Mouse (Mus musculus) embryonic facial prominence, embryonic 13.5 days (tissue): ENCODE data around the gene Setd7. TPM values are rescaled to one million over a fixed set of nuclear protein-coding genes. Genes with fewer than 3 reads are reported as not detected.

Experiments used
- ATAC-seq: fragments of 200-750 bp; cut with Nextera tagmentation; 2 replicates; pipeline ENCODE4 v1.8.0; 2017; ENCODE audit warnings: low read depth; ENCODE audit not compliant: insufficient number of reproducible peaks, insufficient read depth, low FRiP score, low TSS enrichment
- H3K27ac ChIP-seq: fragments of 300-500 bp; sonication (generic); 2 replicates; pipeline ENCODE4 v1.5.1; 2015; ENCODE audit warnings: moderate library complexity, mild to moderate bottlenecking, inconsistent platforms
- H3K27me3 ChIP-seq: fragments of 300-500 bp; sonication (generic); 2 replicates; pipeline ENCODE4 v1.6.1; 2015; ENCODE audit warnings: mild to moderate bottlenecking, inconsistent platforms
- H3K36me3 ChIP-seq: fragments of 300-500 bp; sonication (generic); 2 replicates; pipeline ENCODE4 v1.6.1; 2015; ENCODE audit warnings: mild to moderate bottlenecking, inconsistent platforms
- H3K4me1 ChIP-seq: fragments of 300-500 bp; sonication (generic); 2 replicates; pipeline ENCODE4 v1.6.1; 2015; ENCODE audit warnings: inconsistent platforms
- H3K4me2 ChIP-seq: fragments of 300-500 bp; sonication (generic); 2 replicates; pipeline ENCODE4 v1.6.1; 2015; ENCODE audit warnings: moderate library complexity, mild to moderate bottlenecking, inconsistent platforms
- H3K4me3 ChIP-seq: fragments of 300-500 bp; sonication (generic); 2 replicates; pipeline ENCODE4 v1.5.1; 2015; ENCODE audit warnings: mild to moderate bottlenecking, inconsistent platforms
- H3K9ac ChIP-seq: fragments of 300-500 bp; sonication (generic); 2 replicates; pipeline ENCODE4 v1.6.1; 2015; ENCODE audit warnings: mild to moderate bottlenecking, inconsistent platforms
- H3K9me3 ChIP-seq: fragments of 300-500 bp; sonication (generic); 2 replicates; pipeline ENCODE4 v1.6.1; 2016; ENCODE audit warnings: inconsistent platforms
- WGBS: fragments of 180-500 bp; shearing (Covaris S2); methylation state at CpG from one replicate; pipeline ENCODE4 v1.1.7; 2015; ENCODE audit warnings: mixed read lengths; 5-methylcytosine and 5-hydroxymethylcytosine counted together
- polyA plus RNA-seq: library from polyadenylated mRNA; unstranded; fragments of >200 nt; fragmentation: Nextera tagmentation; extraction: Ambion mirVana; gene quantifications from 2 replicates; pipeline ENCODE4 v1.2.1, GENCODE M21; 2015

Setd7 gene
- polyA plus RNA-seq, 1 experiment from 2014 or later: 3.7 TPM

DNA sequence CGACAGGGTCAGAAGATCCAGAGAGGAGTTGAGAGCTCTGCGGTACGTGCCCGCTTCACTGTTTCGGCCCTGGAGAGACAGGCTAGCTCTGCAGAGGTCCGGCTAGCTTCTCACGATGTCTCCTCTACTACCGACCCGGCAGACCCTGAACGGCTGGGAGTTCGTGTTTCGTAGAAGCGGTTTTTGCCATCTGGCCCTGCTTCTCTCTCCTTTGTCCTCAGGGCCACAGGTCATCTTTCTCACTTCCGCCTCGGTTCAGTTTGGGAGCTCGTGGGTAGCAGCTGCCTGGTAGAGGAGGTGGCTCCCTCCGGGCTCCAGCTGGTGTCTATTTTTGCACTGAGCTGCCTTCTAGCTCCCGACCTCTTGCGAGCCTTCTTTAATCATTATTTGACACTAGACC lies 55.2 kb downstream of the Setd7 start:
- 44% methylated on average over 19 of the region's 19 CpGs for WGBS

DNA sequence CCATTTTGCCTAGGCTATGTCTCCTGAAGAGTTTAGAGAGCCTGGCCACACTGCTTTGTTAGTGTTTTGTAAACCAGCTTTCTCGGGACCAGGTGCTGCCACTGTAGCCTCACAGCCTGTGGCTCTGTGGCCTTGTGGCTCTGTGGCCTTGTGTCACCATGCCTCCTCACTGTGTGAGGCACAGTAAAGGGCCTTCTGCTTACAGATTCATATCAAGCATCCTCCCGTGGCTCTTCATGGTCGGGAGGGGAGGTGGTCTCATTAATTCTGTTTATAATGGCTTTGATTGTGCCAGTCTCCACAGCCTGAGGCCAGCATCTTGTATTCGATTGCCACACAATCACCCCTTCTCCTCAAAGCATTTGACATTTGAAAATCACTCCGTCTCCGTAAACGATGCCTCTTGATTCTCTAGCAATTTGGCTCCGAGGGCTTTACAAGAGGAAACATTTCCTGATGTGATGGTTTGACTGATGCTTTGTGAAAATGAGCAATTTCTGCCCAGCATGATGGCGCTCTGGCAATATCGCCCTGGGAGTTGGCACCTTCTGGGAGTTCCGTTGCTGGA lies 56.2 kb downstream of the Setd7 start:
- H3K9me3 ChIP-seq: no peaks in the 10 kb centered on the region
- H3K27ac ChIP-seq: no peak overlapping the region
- no peak overlapping the region for H3K4me3 ChIP-seq
- no peaks in the 10 kb centered on the region for H3K27me3 ChIP-seq
- no peak overlapping the region for H3K4me2 ChIP-seq
- no peak overlapping the region for H3K9ac ChIP-seq
- WGBS: 52% methylated on average over 11 of the region's 11 CpGs
- ATAC-seq: no peak
- no peaks in the 10 kb centered on the region for H3K36me3 ChIP-seq
- peaks cover 8% of the 10 kb centered on the region; the same call in 1 of the 2 replicates for H3K4me1 ChIP-seq

More for the DNA sequence above, 55.2 kb downstream of the Setd7 start:
- no peak for ATAC-seq
- Histone ChIP-seq H3K9me3 (no peaks in the 10 kb centered on the region), H3K36me3 (no peaks in the 10 kb centered on the region), H3K27me3 (no peaks in the 10 kb centered on the region), H3K9ac (no peak overlapping the region), H3K27ac (no peak overlapping the region), H3K4me1 (peaks cover 8% of the 10 kb centered on the region; the same call in 1 of the 2 replicates), H3K4me3 (no peak overlapping the region), H3K4me2 (0 out of 2 replicates have a peak overlapping the region, but pooled peaks have one; percentile 16)

DNA sequence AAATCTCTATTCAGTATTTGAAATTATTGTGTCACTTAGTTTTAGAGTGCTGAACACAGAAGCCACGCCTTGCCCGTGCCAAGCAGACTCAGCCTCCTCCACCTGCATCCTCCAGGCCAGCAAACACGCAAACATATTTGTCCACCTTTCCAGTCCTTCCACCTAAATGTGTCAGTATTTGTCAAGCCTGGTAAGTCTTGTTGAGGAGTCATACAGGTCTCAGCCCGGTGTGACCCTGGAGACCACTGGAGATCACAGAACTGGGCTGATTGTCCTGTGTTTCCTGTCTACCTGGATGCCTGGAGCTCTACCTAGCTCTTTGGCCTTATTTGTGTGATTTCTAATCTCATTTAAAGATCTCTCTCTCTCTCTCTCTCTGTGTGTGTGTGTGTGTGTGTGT lies 60.8 kb downstream of the Setd7 start:
- Histone ChIP-seq H3K27me3 (no peaks in the 10 kb centered on the region), H3K4me1 (0 out of 2 replicates have a peak, but pooled peaks cover 4% of the 10 kb centered on the region), H3K9me3 (no peaks in the 10 kb centered on the region), H3K9ac (no peak overlapping the region), H3K4me3 (no peak overlapping the region), H3K36me3 (peaks cover 8% of the 10 kb centered on the region; the same call in 1 of the 2 replicates), H3K27ac (no peak overlapping the region), H3K4me2 (no peak overlapping the region)
- WGBS: 90% methylated on average over 4 of the region's 4 CpGs
- ATAC-seq: no peak

- Histone ChIP-seq H3K36me3 (peaks cover 17% of the 10 kb centered on the region), H3K27me3 (no peaks in the 10 kb centered on the region), H3K4me2 (no peak overlapping the region), H3K4me3 (no peak overlapping the region), H3K9ac (no peak overlapping the region), H3K27ac (no peak overlapping the region), H3K4me1 (0 out of 2 replicates have a peak, but pooled peaks cover 4% of the 10 kb centered on the region), H3K9me3 (no peaks in the 10 kb centered on the region)
- 51% methylated on average over 5 of the region's 5 CpGs for WGBS
- no peak for ATAC-seq
These were observed 62.0 kb downstream of the Setd7 start for GRCm38 (mm10) chr3:51498659-51499058.

DNA sequence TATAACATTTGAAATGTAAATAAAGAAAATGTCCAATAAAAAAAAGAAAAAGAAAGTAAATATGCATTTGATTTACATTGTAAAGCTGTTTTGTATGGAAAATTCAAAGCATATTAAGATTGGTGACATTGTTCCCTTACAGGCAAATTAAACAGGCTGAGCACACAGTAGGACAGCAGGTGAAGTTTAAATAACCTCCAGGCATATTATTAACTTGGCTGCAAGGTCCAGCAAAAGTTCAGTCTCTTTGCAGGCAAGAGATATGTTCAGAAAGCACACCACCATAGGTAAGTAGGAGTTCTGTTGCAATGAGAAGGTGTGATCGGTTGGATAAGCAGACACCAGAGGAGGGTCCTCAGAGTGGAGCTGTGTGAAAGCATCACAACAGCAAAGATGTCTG lies 62.7 kb downstream of the Setd7 start:
- Histone ChIP-seq H3K36me3 (peaks cover 24% of the 10 kb centered on the region), H3K9me3 (no peaks in the 10 kb centered on the region), H3K4me2 (no peak overlapping the region), H3K9ac (no peak overlapping the region), H3K27me3 (no peaks in the 10 kb centered on the region), H3K4me3 (no peak overlapping the region), H3K27ac (no peak overlapping the region), H3K4me1 (0 out of 2 replicates have a peak, but pooled peaks cover 4% of the 10 kb centered on the region)
- WGBS: 97% methylated on average over 1 of the region's 1 CpGs
- ATAC-seq: no peak

DNA sequence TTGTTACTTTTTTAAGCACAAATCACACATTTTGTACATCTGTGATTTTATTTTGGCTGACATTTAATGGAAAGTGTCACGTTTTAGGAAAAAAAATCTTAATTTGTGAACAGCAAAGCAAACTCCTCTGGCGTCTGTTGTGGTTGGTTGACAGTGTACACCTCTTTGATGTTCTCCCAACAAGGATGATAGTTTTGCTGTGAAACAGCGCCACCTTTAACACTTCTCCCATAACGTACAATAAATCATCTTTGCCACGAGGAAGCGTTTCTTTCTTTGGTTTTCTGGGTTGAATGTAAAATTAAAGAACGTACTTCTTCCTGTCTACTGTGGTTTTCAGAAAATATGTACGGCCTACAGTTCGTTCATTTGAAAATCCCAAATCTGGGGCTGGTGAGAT lies 65.0 kb downstream of the Setd7 start:
- no peak for ATAC-seq
- WGBS: 94% methylated on average over 9 of the region's 9 CpGs
- Histone ChIP-seq H3K27me3 (no peaks in the 10 kb centered on the region), H3K9me3 (no peaks in the 10 kb centered on the region), H3K27ac (no peak overlapping the region), H3K36me3 (peaks cover 27% of the 10 kb centered on the region), H3K9ac (no peak overlapping the region), H3K4me2 (no peak overlapping the region), H3K4me1 (no peaks in the 10 kb centered on the region), H3K4me3 (no peak overlapping the region)

DNA sequence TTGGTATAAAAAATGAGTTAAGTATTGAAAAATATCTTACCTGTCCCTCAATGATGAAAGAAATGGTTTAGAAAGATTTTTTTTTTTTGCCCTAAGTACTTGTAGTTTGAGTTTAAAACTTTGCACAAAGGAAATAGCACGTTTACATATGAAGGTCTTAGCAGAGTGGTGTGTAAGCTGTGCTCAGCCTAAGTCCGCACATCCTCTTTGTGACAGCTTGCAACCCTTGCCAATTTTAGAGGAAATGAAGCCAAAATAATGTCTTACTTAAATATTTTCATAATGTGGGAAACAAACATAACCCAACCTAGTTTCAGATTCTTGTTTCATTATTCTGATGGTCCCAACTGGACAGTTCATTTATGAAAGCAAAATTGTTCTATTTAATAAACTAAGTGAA lies 66.2 kb downstream of the Setd7 start:
- no peaks in the 10 kb centered on the region for H3K4me1 ChIP-seq
- 87% methylated on average over 2 of the region's 2 CpGs for WGBS
- H3K36me3 ChIP-seq: peaks cover 27% of the 10 kb centered on the region
- no peaks in the 10 kb centered on the region for H3K27me3 ChIP-seq
- no peaks in the 10 kb centered on the region for H3K9me3 ChIP-seq
- H3K9ac ChIP-seq: no peak overlapping the region
- no peak for ATAC-seq
- H3K27ac ChIP-seq: no peak overlapping the region
- no peak overlapping the region for H3K4me2 ChIP-seq
- H3K4me3 ChIP-seq: no peak overlapping the region

DNA sequence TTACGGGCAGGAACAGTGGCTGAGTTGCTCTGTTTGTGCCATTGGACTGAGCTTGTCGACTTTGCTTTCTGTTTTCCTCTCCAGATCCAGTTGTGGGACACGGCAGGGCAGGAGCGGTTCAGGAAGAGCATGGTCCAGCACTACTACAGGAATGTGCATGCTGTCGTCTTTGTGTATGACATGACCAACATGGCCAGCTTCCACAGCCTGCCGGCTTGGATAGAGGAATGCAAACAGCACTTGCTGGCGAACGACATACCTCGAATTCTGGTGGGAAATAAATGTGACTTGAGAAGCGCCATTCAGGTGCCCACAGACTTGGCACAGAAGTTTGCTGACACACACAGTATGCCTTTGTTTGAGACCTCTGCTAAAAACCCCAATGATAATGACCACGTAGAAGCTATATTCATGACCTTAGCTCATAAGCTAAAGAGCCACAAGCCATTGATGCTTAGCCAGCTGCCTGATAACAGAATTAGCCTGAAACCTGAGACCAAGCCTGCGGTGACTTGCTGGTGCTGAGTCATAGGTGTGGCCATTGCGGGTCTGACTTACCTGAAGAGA lies 67.3 kb downstream of the Setd7 start:
- Histone ChIP-seq H3K4me2 (no peak overlapping the region), H3K4me3 (no peak overlapping the region), H3K27ac (no peak overlapping the region), H3K27me3 (no peaks in the 10 kb centered on the region), H3K9ac (no peak overlapping the region), H3K9me3 (no peaks in the 10 kb centered on the region), H3K4me1 (no peaks in the 10 kb centered on the region), H3K36me3 (peaks cover 27% of the 10 kb centered on the region)
- ATAC-seq: no peak
- 84% methylated on average over 13 of the region's 13 CpGs for WGBS

DNA sequence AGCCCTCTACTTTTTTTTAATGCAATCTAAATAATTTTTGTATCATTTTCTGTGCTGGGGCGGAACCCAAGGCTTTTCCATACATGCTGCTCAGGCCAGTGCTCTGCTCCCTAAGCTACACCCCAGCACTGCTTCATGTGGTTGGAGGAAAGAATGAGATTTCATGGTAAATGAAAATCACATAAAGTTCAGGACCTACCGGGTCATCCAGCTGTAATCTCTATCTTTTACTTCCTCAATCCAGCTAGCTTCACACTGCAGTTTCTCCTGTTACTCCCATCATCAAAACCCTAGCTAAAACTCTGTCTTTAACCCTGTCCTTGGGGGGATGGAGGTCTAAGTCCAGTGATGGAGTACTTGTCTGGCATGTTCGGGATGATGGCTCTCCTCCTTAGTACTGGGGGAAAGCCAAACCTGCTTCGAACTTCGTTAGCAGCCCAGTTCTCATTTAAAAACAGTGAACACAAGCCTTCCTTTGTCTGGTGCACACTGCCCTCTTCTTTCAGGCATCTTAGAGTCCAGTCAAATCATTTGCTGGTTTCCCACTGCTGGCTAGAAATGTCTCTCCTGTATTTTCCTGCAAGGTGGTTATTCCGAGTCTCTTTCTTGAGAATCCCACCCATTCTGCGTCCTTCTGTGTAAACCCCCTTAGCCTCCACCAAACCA lies 70.5 kb downstream of the Setd7 start:
- Histone ChIP-seq H3K27ac (no peak overlapping the region), H3K36me3 (peaks cover 30% of the 10 kb centered on the region), H3K4me2 (no peak overlapping the region), H3K9ac (no peak overlapping the region), H3K9me3 (no peaks in the 10 kb centered on the region), H3K4me3 (no peak overlapping the region), H3K27me3 (no peaks in the 10 kb centered on the region), H3K4me1 (peaks cover 12% of the 10 kb centered on the region)
- WGBS: 73% methylated on average over 7 of the region's 7 CpGs
- ATAC-seq: no peak

- no peaks in the 10 kb centered on the region for H3K9me3 ChIP-seq
- no peak overlapping the region for H3K4me3 ChIP-seq
- H3K4me1 ChIP-seq: peaks cover 22% of the 10 kb centered on the region
- no peak for ATAC-seq
- WGBS: 92% methylated on average over 4 of the region's 4 CpGs
- peaks cover 9% of the 10 kb centered on the region; the same call in 1 of the 2 replicates for H3K36me3 ChIP-seq
- H3K9ac ChIP-seq: no peak overlapping the region
- H3K4me2 ChIP-seq: no peak overlapping the region
- H3K27ac ChIP-seq: no peak overlapping the region
- no peaks in the 10 kb centered on the region for H3K27me3 ChIP-seq
These were observed 74.0 kb downstream of the Setd7 start for GRCm38 (mm10) chr3:51486491-51487195.

DNA sequence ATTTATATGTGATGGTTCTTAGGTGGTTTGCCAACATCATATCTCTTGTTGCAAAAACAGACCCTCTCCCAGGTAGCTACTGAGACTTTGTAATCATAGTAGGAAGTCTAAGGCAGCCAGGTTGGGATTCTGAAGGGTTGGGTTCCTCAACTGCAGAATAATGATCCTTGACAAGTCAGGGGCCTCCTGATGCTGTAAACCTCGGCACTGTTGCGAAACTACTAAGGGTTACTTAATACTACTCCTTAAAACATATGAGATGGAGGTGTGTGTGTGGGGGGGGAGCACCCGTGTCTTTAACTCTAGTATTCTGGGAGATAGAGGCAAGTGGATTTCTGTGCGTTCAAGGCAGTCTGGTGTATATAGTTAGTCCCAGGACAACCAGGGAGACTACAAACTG lies 75.3 kb downstream of the Setd7 start:
- no peak overlapping the region for H3K27ac ChIP-seq
- peak overlapping the region; percentile 6; the same call in 1 of the 2 replicates for H3K9ac ChIP-seq
- peaks cover 9% of the 10 kb centered on the region; the same call in 1 of the 2 replicates for H3K36me3 ChIP-seq
- H3K27me3 ChIP-seq: no peaks in the 10 kb centered on the region
- peak overlapping the region; percentile 84 for H3K4me3 ChIP-seq
- WGBS: 64% methylated on average over 4 of the region's 4 CpGs
- H3K4me1 ChIP-seq: peaks cover 22% of the 10 kb centered on the region
- no peak for ATAC-seq
- H3K9me3 ChIP-seq: no peaks in the 10 kb centered on the region
- peak overlapping the region; percentile 76 for H3K4me2 ChIP-seq
